Mouse (Mus musculus) ES-E14 (cell line): ENCODE data around the gene Bicral. TPM values are rescaled to one million over a fixed set of nuclear protein-coding genes. Genes with fewer than 3 reads are reported as not detected.
A peak's percentile ranks its signal among the peaks of the same experiment; 100 is the strongest.

Experiments used
- DNase-seq: peaks from one replicate; pipeline ENCODE4 v3.0.0-alpha.2; 2013; ENCODE audit warnings: low read depth, low spot score
- H3K27ac ChIP-seq: 2 replicates; pipeline ENCODE4 v1.5.1; 2012; ENCODE audit warnings: low read depth, mild to moderate bottlenecking, low read length, moderate library complexity, mixed read lengths; ENCODE audit not compliant: poor library complexity, insufficient read depth, severe bottlenecking
- H3K36me3 ChIP-seq: 2 replicates; pipeline ENCODE4 v1.6.1; 2012; ENCODE audit warnings: mild to moderate bottlenecking, low read length, moderate library complexity, mixed read lengths; ENCODE audit not compliant: control insufficient read depth, poor library complexity, insufficient read depth, severe bottlenecking
- H3K4me1 ChIP-seq, 2 experiments: fragments of 150-350 bp in 1 of 2; sonication (generic) in 1 of 2; 2 replicates each; pipeline ENCODE4 v1.6.1; 2012; ENCODE audit warnings: low read length in 2 of 2, mild to moderate bottlenecking in 1 of 2, mixed read lengths in 1 of 2; ENCODE audit not compliant: control insufficient read depth in 2 of 2, insufficient read depth in 2 of 2, poor library complexity in 1 of 2
- H3K4me3 ChIP-seq, 2 experiments: fragments of 150-350 bp in 1 of 2; sonication (generic) in 1 of 2; 2 replicates each; pipeline ENCODE4 v1.5.1; 2012; ENCODE audit warnings: low read length in 2 of 2, low read depth in 1 of 2, mild to moderate bottlenecking in 1 of 2, mixed read lengths in 1 of 2; ENCODE audit not compliant: insufficient read depth in 1 of 2, poor library complexity in 1 of 2, severe bottlenecking in 1 of 2
- H3K9ac ChIP-seq: 2 replicates; pipeline ENCODE4 v1.6.1; 2012; ENCODE audit warnings: low read depth, mild to moderate bottlenecking, low read length, mixed read lengths; ENCODE audit not compliant: poor library complexity, insufficient read depth, severe bottlenecking
- H3K9me3 ChIP-seq: fragments of 150-350 bp; sonication (generic); 2 replicates; pipeline ENCODE4 v1.6.1; 2012; ENCODE audit warnings: low read depth, mild to moderate bottlenecking, low read length; ENCODE audit not compliant: control insufficient read depth, insufficient read depth
- CHD2 ChIP-seq: IDR thresholded peaks from 2 replicates; pipeline ENCODE4 v1.6.1; 2014; ENCODE audit warnings: mild to moderate bottlenecking, low read depth, low read length, inconsistent platforms
- HCFC1 ChIP-seq: IDR thresholded peaks from 2 replicates; pipeline ENCODE4 v1.6.1; 2012; ENCODE audit warnings: low read length, inconsistent platforms, borderline replicate concordance; ENCODE audit not compliant: insufficient read depth
- MAFK ChIP-seq: IDR thresholded peaks from 2 replicates; pipeline ENCODE4 v1.6.1; 2014; ENCODE audit warnings: mild to moderate bottlenecking, low read depth, low read length, inconsistent platforms; ENCODE audit not compliant: insufficient read depth
- ZC3H11A ChIP-seq: IDR thresholded peaks from 2 replicates; pipeline ENCODE4 v1.6.1; 2012; ENCODE audit warnings: low read depth, mild to moderate bottlenecking, inconsistent platforms, low read length, borderline replicate concordance
- ZNF384 ChIP-seq: IDR thresholded peaks from 2 replicates; pipeline ENCODE4 v1.6.1; 2012; ENCODE audit warnings: low read depth, low read length, inconsistent platforms
- in situ Hi-C, 2 experiments: fragments of 600-800 bp; cut with MboI; formaldehyde crosslinking; loops; one replicate each; pipeline ENCODE4 v1.15.1; 2025; ENCODE audit warnings: low sequenced_read_pairs in 2 of 2, inconsistent platforms in 1 of 2; ENCODE audit not compliant: unreplicated experiment in 2 of 2
- total RNA-seq: library from RNA; depleted of rRNA; stranded (reverse); fragments of 300-350 nt; gene quantifications from 2 replicates; pipeline ENCODE4 v1.2.3, GENCODE M21; 2012

Gene Bicral
- total RNA-seq, 1 experiment = 20.2 TPM

- in situ Hi-C loops = no loop called here
- H3K27ac ChIP-seq = peak overlapping the region; percentile 97
Measured at GRCm38 (mm10) chr17:46816306-46816705, 42.0 kb downstream of the Bicral start.

GRCm38 (mm10) chr17:46814497-46814896 lies 43.8 kb downstream of the Bicral start:
- Histone ChIP-seq H3K4me3 (peak overlapping the region in 1 of 2 experiments; percentile 65; a peak in 1 of 4 replicates), H3K36me3 (peaks cover 7% of the 10 kb centered on the region; the same call in 1 of the 2 replicates), H3K9ac (peak overlapping the region; percentile 88; the same call in 1 of the 2 replicates), H3K9me3 (no peaks in the 10 kb centered on the region), H3K4me1 (peaks cover 12 to 33% of the 10 kb centered on the region in 2 experiments), H3K27ac (peak overlapping the region; percentile 97; the same call in 1 of the 2 replicates)
- DNase-seq = no peak
- in situ Hi-C loops = no loop called here
- TF ChIP-seq HCFC1 (no peak), ZNF384 (peak; percentile 55; the same call in 1 of the 2 replicates)

More at GRCm38 (mm10) chr17:46816306-46816705, 42.0 kb downstream of the Bicral start:
- peaks cover 5 to 39% of the 10 kb centered on the region in 2 experiments for H3K4me1 ChIP-seq
- peak overlapping the region; percentile 53; the same call in 1 of the 2 replicates for H3K9ac ChIP-seq
- H3K36me3 ChIP-seq = peaks cover 7% of the 10 kb centered on the region; the same call in 1 of the 2 replicates
- H3K4me3 ChIP-seq = peak overlapping the region in 1 of 2 experiments; percentile 15; a peak in 1 of 4 replicates
- no peaks in the 10 kb centered on the region for H3K9me3 ChIP-seq
- no peak for TF ChIP-seq ZC3H11A
- TF ChIP-seq MAFK = no peak
- TF ChIP-seq HCFC1 = no peak
- no peak for TF ChIP-seq CHD2
- no peak for TF ChIP-seq ZNF384
- DNase-seq = no peak

GRCm38 (mm10) chr17:46813637-46814036 lies 44.6 kb downstream of the Bicral start:
- TF ChIP-seq ZNF384 (no peak), CHD2 (no peak), HCFC1 (no peak), ZC3H11A (no peak), MAFK (no peak)
- in situ Hi-C loops = no loop called here
- peak overlapping the region; percentile 88 for H3K9ac ChIP-seq
- H3K4me3 ChIP-seq = peak overlapping the region in 1 of 2 experiments; percentile 65; a peak in 2 of 4 replicates
- H3K4me1 ChIP-seq = peaks cover 13 to 32% of the 10 kb centered on the region in 2 experiments
- H3K9me3 ChIP-seq = no peaks in the 10 kb centered on the region
- H3K27ac ChIP-seq = peak overlapping the region; percentile 97
- no peak for DNase-seq
- H3K36me3 ChIP-seq = peaks cover 12% of the 10 kb centered on the region

GRCm38 (mm10) chr17:46812442-46812841 lies 45.8 kb downstream of the Bicral start:
- peak; percentile 75 for DNase-seq
- Histone ChIP-seq H3K9ac (peak overlapping the region; percentile 85; the same call in 1 of the 2 replicates), H3K27ac (peak overlapping the region; percentile 98; the same call in 1 of the 2 replicates), H3K4me1 (peaks cover 12 to 29% of the 10 kb centered on the region in 2 experiments), H3K36me3 (peaks cover 22% of the 10 kb centered on the region), H3K9me3 (no peaks in the 10 kb centered on the region), H3K4me3 (peak overlapping the region; percentile 34 to 74; a peak in 3 of 4 replicates)
- TF ChIP-seq MAFK (no peak), ZC3H11A (no peak), ZNF384 (no peak), CHD2 (peak; percentile 63; the same call in 1 of the 2 replicates), HCFC1 (no peak)
- in situ Hi-C loops = no loop called here

GRCm38 (mm10) chr17:46810672-46811071 lies 47.6 kb downstream of the Bicral start:
- TF ChIP-seq ZC3H11A (no peak), HCFC1 (0 out of 2 replicates have a peak, but pooled peaks have one; percentile 38), MAFK (0 out of 2 replicates have a peak, but pooled peaks have one; percentile 18)
- Histone ChIP-seq H3K9ac (peak overlapping the region; percentile 57; the same call in 1 of the 2 replicates), H3K4me1 (peaks cover 10 to 22% of the 10 kb centered on the region in 2 experiments), H3K36me3 (peaks cover 37% of the 10 kb centered on the region), H3K9me3 (no peaks in the 10 kb centered on the region), H3K27ac (peak overlapping the region; percentile 98; the same call in 1 of the 2 replicates), H3K4me3 (peak overlapping the region; percentile 43 to 74)
- in situ Hi-C loops = no loop called here
- DNase-seq = no peak
